Mouse (Mus musculus): ENCODE measurements around the gene Nrarp. TPM values are rescaled to one million over a fixed set of nuclear protein-coding genes. Genes with fewer than 3 reads are reported as not detected.

Nrarp gene
- total RNA-seq (2021): 1 to 10 TPM; 4.0 to 5.2 TPM
- long read RNA-seq, experiment 1, transcript Nrarp-201 (1 exons, 2,582 nt): major isoform, 11 of 11 reads
- long read RNA-seq, experiment 1, partial matches to known transcripts: 0 of 11 reads
- long read RNA-seq, experiment 1, other reads (novel, unspliced or antisense): 0 of 11 reads
- long read RNA-seq, experiment 2, transcript Nrarp-201 (1 exons, 2,582 nt): major isoform, 12 of 12 reads
- long read RNA-seq, experiment 2, partial matches to known transcripts: 0 of 12 reads
- long read RNA-seq, experiment 2, other reads (novel, unspliced or antisense): 0 of 12 reads

DNA sequence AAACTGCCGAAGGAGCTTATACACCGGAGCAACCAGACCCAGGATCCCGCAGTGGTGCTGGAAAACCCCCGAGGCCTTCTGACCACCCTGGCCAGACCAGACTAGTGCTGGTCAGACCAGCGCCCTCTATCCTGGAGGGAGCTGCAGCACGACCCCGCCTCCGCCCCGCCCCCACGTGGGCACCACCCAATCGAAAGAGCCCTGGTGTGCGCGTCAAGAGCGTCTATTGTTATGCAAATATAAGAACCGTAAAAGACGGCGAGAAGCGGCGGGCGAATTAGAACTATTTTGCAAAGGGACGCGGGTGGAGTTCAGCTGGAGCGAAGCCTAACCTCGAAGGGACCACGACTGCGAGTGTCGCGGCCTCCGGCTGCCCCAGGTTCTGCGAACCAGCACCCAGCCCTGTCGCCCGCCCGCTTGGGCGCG lies at the start of gene Nrarp:
Gene Nrarp (plus strand): TSS at position 281 of the 426 bp plus-strand sequence.
- peak; percentile 58 for TF ChIP-seq CTCF (IDR thresholded peaks at IDR 0.05)
- peak; percentile 93 for DNase-seq
- intact Hi-C loops (cut with DNase I): no loop called here
- H3K4me3 ChIP-seq: peak within 1 kb of the TSS; percentile 81
- peak within 1 kb of the TSS; percentile 86 for H3K27ac ChIP-seq

GRCm38 (mm10) chr2:25131601-25132000 lies 49.0 kb upstream of the Nrarp start:
- H3K27ac ChIP-seq: no peak overlapping the region
- intact Hi-C loops (cut with DNase I): no loop called here
- no peak for DNase-seq
- no peak overlapping the region for H3K4me3 ChIP-seq
- no peak for TF ChIP-seq CTCF (IDR thresholded peaks at IDR 0.05)

DNA sequence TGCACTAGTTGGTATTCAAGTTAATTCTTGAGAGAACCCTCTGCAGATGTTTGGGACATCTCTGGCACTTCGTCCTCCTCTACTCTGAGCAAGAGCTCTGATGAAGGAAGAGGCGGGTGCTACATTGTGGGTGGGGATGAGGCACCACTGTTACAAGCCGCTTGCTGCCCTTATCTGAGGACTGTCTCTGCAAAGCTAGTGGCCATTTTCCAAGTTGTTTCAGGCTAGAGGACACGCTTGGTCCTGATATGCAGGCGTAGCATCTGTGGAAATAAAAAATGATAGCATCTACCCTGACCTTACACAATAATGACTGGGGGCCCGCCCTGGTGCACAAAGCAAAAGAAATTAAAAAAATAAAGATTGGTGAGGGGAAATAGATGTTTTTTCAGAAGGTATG lies 42.7 kb upstream of the Nrarp start:
- no peak for DNase-seq
- intact Hi-C loops (cut with DNase I): no loop called here
- H3K4me3 ChIP-seq: no peak overlapping the region
- no peak overlapping the region for H3K27ac ChIP-seq
- TF ChIP-seq CTCF (IDR thresholded peaks at IDR 0.05): no peak

DNA sequence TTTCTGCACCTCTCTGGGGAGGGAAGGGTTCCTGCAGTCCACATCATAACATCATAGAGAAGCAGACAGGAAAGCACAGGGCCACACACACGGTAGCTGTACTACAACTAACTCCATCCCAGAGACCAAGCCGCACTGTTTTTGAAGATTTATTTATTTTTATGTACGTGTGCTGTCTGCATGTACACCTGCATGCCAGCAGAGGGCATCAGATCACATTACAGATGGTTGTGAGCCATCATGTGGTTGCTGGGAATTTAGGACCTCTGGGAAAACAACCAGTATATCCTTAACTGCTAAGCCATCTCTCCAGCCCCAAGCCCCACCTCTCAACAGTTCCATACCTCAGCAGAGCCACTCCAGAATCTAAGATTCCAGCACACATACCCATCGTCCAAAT lies 39.4 kb upstream of the Nrarp start:
- Histone ChIP-seq H3K27ac (peak overlapping the region; percentile 24; the same call in 1 of the 2 replicates), H3K4me3 (no peak overlapping the region)
- intact Hi-C loops (cut with DNase I): no loop called here
- TF ChIP-seq CTCF (IDR thresholded peaks at IDR 0.05): peak; percentile 55
- DNase-seq: no peak

- intact Hi-C loops (cut with DNase I): no loop called here
- no peak for DNase-seq
- no peak for TF ChIP-seq CTCF (IDR thresholded peaks at IDR 0.05)
- Histone ChIP-seq H3K4me3 (no peak overlapping the region), H3K27ac (peak overlapping the region; percentile 28; the same call in 1 of the 2 replicates)
Observed at GRCm38 (mm10) chr2:25141921-25142320, 38.6 kb upstream of the Nrarp start.

DNA sequence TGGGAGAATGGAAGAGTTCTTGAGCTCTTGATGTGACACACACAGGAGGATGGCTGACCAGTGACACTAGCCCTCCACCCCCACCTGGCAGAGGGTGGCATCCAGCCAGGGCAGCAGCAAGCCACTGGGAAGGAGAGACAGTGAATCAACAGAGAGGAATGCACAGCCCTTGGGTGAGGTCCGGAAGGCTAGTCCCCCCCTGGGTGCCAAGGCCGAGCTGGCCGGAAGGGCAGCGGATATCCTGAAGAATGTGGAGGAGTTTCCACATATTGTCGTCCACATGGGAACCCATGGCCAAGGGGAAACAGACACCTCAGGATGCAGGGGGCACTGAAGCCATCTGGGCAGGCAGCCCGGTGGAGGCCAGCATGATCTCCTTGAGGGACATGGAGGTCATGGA lies 35.2 kb upstream of the Nrarp start:
- TF ChIP-seq CTCF (IDR thresholded peaks at IDR 0.05): no peak
- Histone ChIP-seq H3K27ac (peak overlapping the region; percentile 71), H3K4me3 (no peak overlapping the region)
- intact Hi-C loops (cut with DNase I): no loop called here
- no peak for DNase-seq

DNA sequence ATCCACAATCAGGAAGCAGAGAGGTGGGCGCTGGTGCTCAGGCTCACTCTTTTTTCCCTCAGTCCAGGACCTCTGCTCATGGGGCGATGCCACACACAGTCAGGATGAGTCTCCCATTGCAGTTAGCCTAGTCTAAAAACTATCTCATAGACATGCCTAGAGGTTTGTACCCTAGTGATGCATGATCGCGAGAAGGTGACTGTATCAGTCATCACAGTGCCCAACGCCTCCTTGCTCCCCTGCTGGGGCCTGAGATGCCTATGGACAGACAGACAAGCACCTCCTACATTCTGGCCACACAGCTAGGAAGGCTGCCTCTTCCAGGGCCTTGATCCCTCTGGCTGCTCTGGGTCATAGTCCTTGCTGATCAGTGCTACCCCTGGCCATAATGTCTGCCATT lies 33.2 kb upstream of the Nrarp start:
- Histone ChIP-seq H3K4me3 (no peak overlapping the region), H3K27ac (no peak overlapping the region)
- intact Hi-C loops (cut with DNase I): no loop called here
- DNase-seq: no peak
- no peak for TF ChIP-seq CTCF (IDR thresholded peaks at IDR 0.05)

DNA sequence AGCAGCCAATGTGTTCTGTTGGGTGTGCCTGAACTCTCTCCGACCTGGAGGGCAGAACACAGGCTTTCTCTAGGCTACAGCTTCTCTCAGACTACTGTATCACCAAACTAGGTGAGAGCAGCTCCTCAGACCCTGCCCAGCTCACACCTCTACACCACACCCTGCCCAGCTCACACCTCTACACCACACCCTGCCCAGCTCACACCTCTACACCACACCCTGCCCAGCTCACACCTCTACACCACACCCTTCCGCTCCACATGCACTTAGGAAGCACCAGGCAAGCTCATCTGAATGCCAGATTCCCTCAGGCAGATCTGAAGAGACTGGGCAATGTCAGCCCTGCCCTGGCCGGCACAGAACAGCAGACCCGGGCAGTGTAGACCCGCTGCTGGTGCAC lies 32.7 kb upstream of the Nrarp start:
- DNase-seq: no peak
- TF ChIP-seq CTCF (IDR thresholded peaks at IDR 0.05): no peak
- Histone ChIP-seq H3K27ac (no peak overlapping the region), H3K4me3 (no peak overlapping the region)
- intact Hi-C loops (cut with DNase I): no loop called here

- no peak for TF ChIP-seq CTCF (IDR thresholded peaks at IDR 0.05)
- DNase-seq: no peak
- intact Hi-C loops (cut with DNase I): no loop called here
- no peak overlapping the region for H3K4me3 ChIP-seq
- H3K27ac ChIP-seq: no peak overlapping the region
Observed at GRCm38 (mm10) chr2:25149643-25150042, 30.9 kb upstream of the Nrarp start.

DNA sequence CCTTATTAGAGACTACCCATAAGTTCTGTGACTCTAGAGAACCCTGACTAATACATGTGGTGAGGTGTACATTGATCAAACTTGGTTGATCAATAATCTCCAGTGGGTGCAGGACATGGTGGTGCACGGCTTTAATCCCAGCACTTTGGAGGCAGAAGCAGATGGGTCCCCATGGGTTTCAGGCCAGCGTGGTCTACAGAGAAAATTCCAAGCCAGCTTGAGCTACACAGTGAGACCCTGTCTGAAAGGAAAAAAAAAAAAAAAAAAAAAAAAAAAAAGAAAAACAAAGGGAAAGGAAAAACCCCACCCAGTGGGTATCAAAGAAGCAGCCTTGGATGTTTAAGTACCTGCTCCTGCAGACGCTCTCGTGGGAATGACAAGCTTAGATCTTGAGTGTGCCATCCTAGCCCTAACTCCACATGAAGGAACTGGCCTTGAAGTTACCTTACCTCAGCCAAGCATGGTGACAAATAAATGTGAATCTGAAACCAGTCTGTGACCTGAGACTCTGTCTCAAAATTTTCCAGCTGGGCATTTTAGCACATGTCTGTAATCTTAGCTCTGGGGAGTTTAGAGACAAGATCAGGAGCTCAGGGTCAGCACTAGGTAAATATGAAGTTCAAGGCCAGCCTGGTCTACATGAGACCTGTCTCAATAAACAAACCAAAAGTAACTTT lies 29.1 kb upstream of the Nrarp start:
- TF ChIP-seq CTCF (IDR thresholded peaks at IDR 0.05): no peak
- H3K27ac ChIP-seq: peak overlapping the region; percentile 78
- intact Hi-C loops (cut with DNase I): no loop called here
- H3K4me3 ChIP-seq: no peak overlapping the region
- no peak for DNase-seq

- intact Hi-C loops (cut with DNase I): no loop called here
- H3K4me3 ChIP-seq: no peak overlapping the region
- H3K27ac ChIP-seq: no peak overlapping the region
- no peak for TF ChIP-seq CTCF (IDR thresholded peaks at IDR 0.05)
- DNase-seq: no peak
Observed at GRCm38 (mm10) chr2:25156177-25156576, 24.4 kb upstream of the Nrarp start.

DNA sequence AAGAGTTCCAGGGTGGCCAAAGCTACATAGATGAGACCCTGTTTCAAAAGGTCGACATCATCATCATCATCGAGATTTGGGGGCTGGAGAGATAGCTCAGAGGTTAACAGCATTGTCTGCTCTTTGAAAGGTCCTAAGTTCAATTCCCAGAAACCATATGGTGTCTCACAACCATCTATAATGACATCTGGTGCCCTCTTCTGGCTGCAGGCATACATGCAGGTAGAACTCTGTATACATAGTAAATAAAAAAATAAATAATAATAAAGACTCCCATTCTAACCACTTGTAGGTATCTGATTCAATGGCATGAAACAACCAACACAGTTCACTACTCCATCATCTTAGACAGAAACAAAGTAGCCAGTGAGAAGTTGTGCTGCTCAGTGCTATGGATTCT lies 23.6 kb upstream of the Nrarp start:
- no peak overlapping the region for H3K4me3 ChIP-seq
- intact Hi-C loops (cut with DNase I): loop anchor here (1.0 kb wide), 1 partner anchor 30 kb away; no protein-coding TSS in a partner anchor
- no peak for DNase-seq
- TF ChIP-seq CTCF (IDR thresholded peaks at IDR 0.05): peak; percentile 63
- H3K27ac ChIP-seq: no peak overlapping the region

GRCm38 (mm10) chr2:25157655-25158054 lies 22.9 kb upstream of the Nrarp start:
- intact Hi-C loops (cut with DNase I): loop anchor here (1.0 kb wide), 1 partner anchor 30 kb away; no protein-coding TSS in a partner anchor
- H3K4me3 ChIP-seq: no peak overlapping the region
- H3K27ac ChIP-seq: peak overlapping the region; percentile 3; the same call in 1 of the 2 replicates
- peak; percentile 70 for TF ChIP-seq CTCF (IDR thresholded peaks at IDR 0.05)
- no peak for DNase-seq
